Mouse (Mus musculus): ENCODE results near the gene 1700057G04Rik. TPM values are rescaled to one million over a fixed set of nuclear protein-coding genes. Genes with fewer than 3 reads are reported as not detected.

Gene 1700057G04Rik
- not detected in 2 replicates for polyA plus RNA-seq (2015; fragmentation: Nextera tagmentation; extraction: Ambion mirVana)

- Histone ChIP-seq H3K9ac (no peak within 1 kb of the TSS), H3K27me3 (no peaks in the 10 kb centered on the region), H3K9me3 (replicated peaks) (no peaks in the 10 kb centered on the region), H3K27ac (no peak within 1 kb of the TSS), H3K4me3 (replicated peaks) (no peak within 1 kb of the TSS), H3K36me3 (no peaks in the 10 kb centered on the region), H3K4me1 (replicated peaks) (no peaks in the 10 kb centered on the region), H3K4me2 (no peak within 1 kb of the TSS)
- DNase-seq = no peak
- 53% methylated on average over 1 of the region's 1 CpGs for WGBS (ENCODE audit: insufficient replicate concordance)
- ATAC-seq (ENCODE audit: low read depth) = no peak
Observed at GRCm38 (mm10) chr9:92309077-92309476, at the start of gene 1700057G04Rik. 1700057G04Rik (plus strand) TSS chr9:92309377.

GRCm38 (mm10) chr9:92260481-92261159, 48.6 kb upstream of the 1700057G04Rik start:
- ATAC-seq (ENCODE audit: low read depth) (no peak), DNase-seq (no peak)
- Histone ChIP-seq H3K4me3 (replicated peaks) (no peak overlapping the region), H3K9me3 (replicated peaks) (no peaks in the 10 kb centered on the region), H3K4me1 (replicated peaks) (peaks cover 3% of the 10 kb centered on the region; the same call in 1 of the 2 replicates), H3K27me3 (no peaks in the 10 kb centered on the region), H3K9ac (no peak overlapping the region), H3K36me3 (peaks cover 13% of the 10 kb centered on the region), H3K4me2 (no peak overlapping the region), H3K27ac (no peak overlapping the region)
- WGBS (ENCODE audit: insufficient replicate concordance) = 52% methylated on average over 7 of the region's 7 CpGs

- peaks cover 22% of the 10 kb centered on the region for H3K36me3 ChIP-seq
- peak overlapping the region; percentile 15; the same call in 1 of the 2 replicates for H3K9ac ChIP-seq
Observed at GRCm38 (mm10) chr9:92265719-92266118, 43.5 kb upstream of the 1700057G04Rik start.

GRCm38 (mm10) chr9:92266558-92267171, 42.5 kb upstream of the 1700057G04Rik start:
- H3K4me2 ChIP-seq = no peak overlapping the region
- no peak for DNase-seq

More at GRCm38 (mm10) chr9:92265719-92266118, 43.5 kb upstream of the 1700057G04Rik start:
- WGBS (ENCODE audit: insufficient replicate concordance) = 65% methylated on average over 4 of the region's 4 CpGs
- H3K4me2 ChIP-seq = peak overlapping the region; percentile 47
- peak overlapping the region; percentile 29 for H3K27ac ChIP-seq
- ATAC-seq (ENCODE audit: low read depth) (peak; percentile 22; the same call in 1 of the 2 replicates), DNase-seq (no peak)
- H3K4me1 ChIP-seq (replicated peaks) = peaks cover 9% of the 10 kb centered on the region; the same call in 1 of the 2 replicates
- H3K9me3 ChIP-seq (replicated peaks) = no peaks in the 10 kb centered on the region
- peak overlapping the region; percentile 21 for H3K4me3 ChIP-seq (replicated peaks)
- H3K27me3 ChIP-seq = no peaks in the 10 kb centered on the region

GRCm38 (mm10) chr9:92267732-92268131, 41.4 kb upstream of the 1700057G04Rik start:
- H3K4me2 ChIP-seq = no peak overlapping the region

More at GRCm38 (mm10) chr9:92266558-92267171, 42.5 kb upstream of the 1700057G04Rik start:
- H3K4me3 ChIP-seq (replicated peaks) = no peak overlapping the region
- 62% methylated on average over 8 of the region's 8 CpGs for WGBS (ENCODE audit: insufficient replicate concordance)
- H3K9me3 ChIP-seq (replicated peaks) = no peaks in the 10 kb centered on the region
- peaks cover 25% of the 10 kb centered on the region for H3K36me3 ChIP-seq
- no peaks in the 10 kb centered on the region for H3K27me3 ChIP-seq
- peaks cover 9% of the 10 kb centered on the region; the same call in 1 of the 2 replicates for H3K4me1 ChIP-seq (replicated peaks)
- ATAC-seq (ENCODE audit: low read depth) = peak; percentile 40; the same call in 1 of the 2 replicates
- H3K27ac ChIP-seq = peak overlapping the region; percentile 34; the same call in 1 of the 2 replicates
- H3K9ac ChIP-seq = no peak overlapping the region

GRCm38 (mm10) chr9:92269829-92270404, 39.3 kb upstream of the 1700057G04Rik start:
- H3K4me2 ChIP-seq = no peak overlapping the region
- no peak overlapping the region for H3K4me3 ChIP-seq (replicated peaks)
- H3K4me1 ChIP-seq (replicated peaks) = peaks cover 31% of the 10 kb centered on the region
- peaks cover 21% of the 10 kb centered on the region for H3K36me3 ChIP-seq
- no peaks in the 10 kb centered on the region for H3K9me3 ChIP-seq (replicated peaks)
- 53% methylated on average over 5 of the region's 5 CpGs for WGBS (ENCODE audit: insufficient replicate concordance)
- no peak overlapping the region for H3K27ac ChIP-seq
- ATAC-seq (ENCODE audit: low read depth) = no peak
- H3K27me3 ChIP-seq = no peaks in the 10 kb centered on the region
- H3K9ac ChIP-seq = no peak overlapping the region
- no peak for DNase-seq

More at GRCm38 (mm10) chr9:92267732-92268131, 41.4 kb upstream of the 1700057G04Rik start:
- H3K27ac ChIP-seq = no peak overlapping the region
- peaks cover 24% of the 10 kb centered on the region for H3K36me3 ChIP-seq
- peaks cover 9% of the 10 kb centered on the region; the same call in 1 of the 2 replicates for H3K4me1 ChIP-seq (replicated peaks)
- no peak overlapping the region for H3K9ac ChIP-seq
- H3K27me3 ChIP-seq = no peaks in the 10 kb centered on the region
- WGBS (ENCODE audit: insufficient replicate concordance) = 67% methylated on average over 1 of the region's 1 CpGs
- H3K4me3 ChIP-seq (replicated peaks) = no peak overlapping the region
- no peak for DNase-seq
- peak; percentile 49; the same call in 1 of the 2 replicates for ATAC-seq (ENCODE audit: low read depth)
- H3K9me3 ChIP-seq (replicated peaks) = no peaks in the 10 kb centered on the region

- WGBS (ENCODE audit: insufficient replicate concordance) = 63% methylated on average over 4 of the region's 4 CpGs
- Histone ChIP-seq H3K9ac (no peak overlapping the region), H3K27ac (no peak overlapping the region)
Observed at GRCm38 (mm10) chr9:92270927-92271326, 38.2 kb upstream of the 1700057G04Rik start.

GRCm38 (mm10) chr9:92272650-92273049, 36.5 kb upstream of the 1700057G04Rik start:
- DNase-seq = no peak

More at GRCm38 (mm10) chr9:92270927-92271326, 38.2 kb upstream of the 1700057G04Rik start:
- no peaks in the 10 kb centered on the region for H3K9me3 ChIP-seq (replicated peaks)
- no peaks in the 10 kb centered on the region for H3K27me3 ChIP-seq
- H3K4me1 ChIP-seq (replicated peaks) = peaks cover 34% of the 10 kb centered on the region
- no peak for DNase-seq
- H3K4me2 ChIP-seq = no peak overlapping the region
- ATAC-seq (ENCODE audit: low read depth) = no peak
- H3K36me3 ChIP-seq = peaks cover 21% of the 10 kb centered on the region
- no peak overlapping the region for H3K4me3 ChIP-seq (replicated peaks)

GRCm38 (mm10) chr9:92273271-92273670, 35.9 kb upstream of the 1700057G04Rik start:
- Histone ChIP-seq H3K27ac (no peak overlapping the region), H3K9me3 (replicated peaks) (no peaks in the 10 kb centered on the region), H3K27me3 (no peaks in the 10 kb centered on the region), H3K9ac (no peak overlapping the region), H3K36me3 (peaks cover 17% of the 10 kb centered on the region), H3K4me3 (replicated peaks) (no peak overlapping the region), H3K4me2 (no peak overlapping the region), H3K4me1 (replicated peaks) (peaks cover 44% of the 10 kb centered on the region)
- DNase-seq (no peak), ATAC-seq (ENCODE audit: low read depth) (no peak)
- 75% methylated on average over 2 of the region's 2 CpGs for WGBS (ENCODE audit: insufficient replicate concordance)

More at GRCm38 (mm10) chr9:92272650-92273049, 36.5 kb upstream of the 1700057G04Rik start:
- WGBS (ENCODE audit: insufficient replicate concordance) = 63% methylated on average over 4 of the region's 4 CpGs
- no peak for ATAC-seq (ENCODE audit: low read depth)
- Histone ChIP-seq H3K4me3 (replicated peaks) (no peak overlapping the region), H3K4me1 (replicated peaks) (peaks cover 44% of the 10 kb centered on the region), H3K27ac (no peak overlapping the region), H3K36me3 (peaks cover 21% of the 10 kb centered on the region), H3K9me3 (replicated peaks) (no peaks in the 10 kb centered on the region), H3K9ac (no peak overlapping the region), H3K27me3 (no peaks in the 10 kb centered on the region), H3K4me2 (no peak overlapping the region)

GRCm38 (mm10) chr9:92273956-92274762, 35.0 kb upstream of the 1700057G04Rik start:
- peaks cover 12% of the 10 kb centered on the region for H3K36me3 ChIP-seq
- DNase-seq (no peak), ATAC-seq (ENCODE audit: low read depth) (peak; percentile 89)
- no peaks in the 10 kb centered on the region for H3K27me3 ChIP-seq
- WGBS (ENCODE audit: insufficient replicate concordance) = 21% methylated on average over 6 of the region's 6 CpGs
- H3K4me3 ChIP-seq (replicated peaks) = no peak overlapping the region
- H3K9me3 ChIP-seq (replicated peaks) = no peaks in the 10 kb centered on the region
- H3K9ac ChIP-seq = no peak overlapping the region; the same call in 1 of the 2 replicates
- H3K27ac ChIP-seq = peak overlapping the region; percentile 70
- H3K4me1 ChIP-seq (replicated peaks) = peaks cover 44% of the 10 kb centered on the region
- 0 out of 2 replicates have a peak overlapping the region, but pooled peaks have one; percentile 4 for H3K4me2 ChIP-seq

Data from liver, embryonic 13.5 days (tissue).